Mouse (Mus musculus) midbrain, postnatal 0 days (tissue): ENCODE results near the gene Ddx39. TPM values are rescaled to one million over a fixed set of nuclear protein-coding genes. Genes with fewer than 3 reads are reported as not detected.

Experiments
- ATAC-seq: fragments of 200-750 bp; cut with Nextera tagmentation; 2 replicates; pipeline ENCODE4 v1.8.0; 2017; ENCODE audit warnings: moderate number of reproducible peaks, mild to moderate bottlenecking, moderate TSS enrichment, moderate library complexity; ENCODE audit not compliant: low FRiP score
- DNase-seq: peaks from one replicate; pipeline ENCODE4 v3.0.0-alpha.2; 2015; ENCODE audit warnings: low spot score
- H3K27ac ChIP-seq: fragments of 300-500 bp; sonication (generic); 2 replicates; pipeline ENCODE4 v1.5.1; 2014; ENCODE audit warnings: low read depth, mild to moderate bottlenecking, low read length, mixed read lengths
- H3K27me3 ChIP-seq: fragments of 300-500 bp; sonication (generic); 2 replicates; pipeline ENCODE4 v1.6.1; 2014; ENCODE audit warnings: low read length, control low read depth, mixed read lengths; ENCODE audit not compliant: insufficient read depth
- H3K36me3 ChIP-seq: fragments of 300-500 bp; sonication (generic); 2 replicates; pipeline ENCODE4 v1.6.1; 2014; ENCODE audit warnings: low read length, control low read depth, mixed read lengths; ENCODE audit not compliant: insufficient read depth
- H3K4me1 ChIP-seq: fragments of 300-500 bp; sonication (generic); 2 replicates; pipeline ENCODE4 v1.6.1; 2014; ENCODE audit warnings: mild to moderate bottlenecking, control low read depth, antibody characterized with exemption, low read length, mixed read lengths; ENCODE audit not compliant: insufficient read depth
- H3K4me2 ChIP-seq: fragments of 300-500 bp; sonication (generic); 2 replicates; pipeline ENCODE4 v1.6.1; 2014; ENCODE audit warnings: low read depth, mild to moderate bottlenecking, low read length, mixed read lengths; ENCODE audit not compliant: poor library complexity, severe bottlenecking
- H3K4me3 ChIP-seq: fragments of 300-500 bp; sonication (generic); 2 replicates; pipeline ENCODE4 v1.5.1; 2014; ENCODE audit warnings: low read depth, mild to moderate bottlenecking, low read length, moderate library complexity
- H3K9ac ChIP-seq: fragments of 300-500 bp; sonication (generic); replicated peaks from 2 replicates; pipeline ENCODE4 v1.6.1; 2014; ENCODE audit warnings: mild to moderate bottlenecking, low read length, moderate library complexity, mixed read lengths; ENCODE audit not compliant: poor library complexity, severe bottlenecking
- H3K9me3 ChIP-seq: fragments of 300-500 bp; sonication (generic); 2 replicates; pipeline ENCODE4 v1.6.1; 2016; ENCODE audit warnings: low read length, control low read depth
- CTCF ChIP-seq: IDR thresholded peaks from 2 replicates; pipeline ENCODE4 v1.5.1; 2016; ENCODE audit warnings: antibody characterized with exemption, mild to moderate bottlenecking
- WGBS: fragments of 180-500 bp; shearing (Covaris S2); extraction: QIAGEN DNeasy Blood & Tissue Kit; methylation state at CpG from one replicate; pipeline ENCODE4 v1.1.7; 2014; 5-methylcytosine and 5-hydroxymethylcytosine counted together
- polyA plus RNA-seq: library from polyadenylated mRNA; unstranded; fragments of >200 nt; fragmentation: Nextera tagmentation; extraction: Ambion mirVana; gene quantifications from 2 replicates; pipeline ENCODE4 v1.2.1, GENCODE M21; 2015
- total RNA-seq: library from RNA; depleted of rRNA; stranded (reverse); fragments of >200 nt; gene quantifications from 2 replicates; pipeline ENCODE4 v1.2.3, GENCODE M21; 2014

Ddx39 gene
- total and polyA plus RNA-seq, 2 experiments from 2014 or later: 38.1 to 68.2 TPM

GRCm38 (mm10) chr8:83741849-83742655, 27.1 kb downstream of the Ddx39 start:
- peaks cover 20% of the 10 kb centered on the region for H3K27me3 ChIP-seq
- no peaks in the 10 kb centered on the region for H3K9me3 ChIP-seq
- no peak overlapping the region for H3K4me2 ChIP-seq
- H3K4me1 ChIP-seq: no peaks in the 10 kb centered on the region
- no peaks in the 10 kb centered on the region for H3K36me3 ChIP-seq
- no peak for DNase-seq
- no peak overlapping the region for H3K9ac ChIP-seq
- no peak overlapping the region for H3K27ac ChIP-seq
- no peak overlapping the region for H3K4me3 ChIP-seq
- no peak for TF ChIP-seq CTCF
- 74% methylated on average over 19 of the region's 19 CpGs for WGBS
- no peak for ATAC-seq

- no peak for TF ChIP-seq CTCF
- Histone ChIP-seq H3K9ac (no peak overlapping the region), H3K36me3 (no peaks in the 10 kb centered on the region), H3K27me3 (peaks cover 20% of the 10 kb centered on the region), H3K27ac (no peak overlapping the region), H3K4me3 (no peak overlapping the region), H3K9me3 (no peaks in the 10 kb centered on the region), H3K4me2 (no peak overlapping the region), H3K4me1 (no peaks in the 10 kb centered on the region)
- no peak for DNase-seq
- ATAC-seq: no peak
- 90% methylated on average over 6 of the region's 6 CpGs for WGBS
Observed at GRCm38 (mm10) chr8:83742968-83743367, 28.0 kb downstream of the Ddx39 start.

- Histone ChIP-seq H3K27ac (no peak overlapping the region), H3K4me3 (no peak overlapping the region), H3K4me1 (no peaks in the 10 kb centered on the region), H3K4me2 (no peak overlapping the region), H3K36me3 (no peaks in the 10 kb centered on the region), H3K9ac (no peak overlapping the region), H3K9me3 (no peaks in the 10 kb centered on the region), H3K27me3 (peaks cover 20% of the 10 kb centered on the region)
- DNase-seq: no peak
- 71% methylated on average over 4 of the region's 4 CpGs for WGBS
- no peak for TF ChIP-seq CTCF
- ATAC-seq: no peak
Observed at GRCm38 (mm10) chr8:83744070-83744469, 29.1 kb downstream of the Ddx39 start.

GRCm38 (mm10) chr8:83747661-83748346, 32.8 kb downstream of the Ddx39 start:
- H3K9ac ChIP-seq: peak overlapping the region; percentile 5; the same call in 1 of the 2 replicates
- no peaks in the 10 kb centered on the region for H3K9me3 ChIP-seq
- H3K4me2 ChIP-seq: peak overlapping the region; percentile 76
- DNase-seq (peak; percentile 39), ATAC-seq (peak; percentile 71)
- H3K36me3 ChIP-seq: no peaks in the 10 kb centered on the region
- TF ChIP-seq CTCF: peak; percentile 20; the same call in 1 of the 2 replicates
- 2% methylated on average over 27 of the region's 28 CpGs for WGBS
- H3K4me1 ChIP-seq: no peaks in the 10 kb centered on the region
- no peak overlapping the region for H3K27ac ChIP-seq
- H3K27me3 ChIP-seq: no peaks in the 10 kb centered on the region
- H3K4me3 ChIP-seq: peak overlapping the region; percentile 33

GRCm38 (mm10) chr8:83748708-83749107, 33.7 kb downstream of the Ddx39 start:
- no peak for DNase-seq
- Histone ChIP-seq H3K9me3 (no peaks in the 10 kb centered on the region), H3K27me3 (no peaks in the 10 kb centered on the region), H3K36me3 (no peaks in the 10 kb centered on the region), H3K4me2 (no peak overlapping the region), H3K4me3 (no peak overlapping the region), H3K4me1 (no peaks in the 10 kb centered on the region), H3K27ac (no peak overlapping the region), H3K9ac (no peak overlapping the region)
- ATAC-seq: 0 out of 2 replicates have a peak, but pooled peaks have one; percentile 27
- WGBS: 52% methylated on average over 3 of the region's 3 CpGs
- TF ChIP-seq CTCF: no peak

GRCm38 (mm10) chr8:83749265-83749664, 34.3 kb downstream of the Ddx39 start:
- Histone ChIP-seq H3K27me3 (no peaks in the 10 kb centered on the region), H3K4me2 (no peak overlapping the region), H3K4me1 (no peaks in the 10 kb centered on the region), H3K36me3 (no peaks in the 10 kb centered on the region), H3K4me3 (no peak overlapping the region), H3K9ac (no peak overlapping the region), H3K9me3 (no peaks in the 10 kb centered on the region), H3K27ac (no peak overlapping the region)
- ATAC-seq (no peak), DNase-seq (no peak)
- no peak for TF ChIP-seq CTCF
- WGBS: 77% methylated on average over 9 of the region's 9 CpGs
